Mouse (Mus musculus) heart, adult 11 months (tissue): ENCODE results near the gene Umps.

Experiments used
- DNase-seq: peaks from one replicate; pipeline ENCODE4 v3.0.0; 2022

The Umps gene

GRCm38 (mm10) chr16:33927263-33927824 lies 39.5 kb downstream of the Umps start:
- DNase-seq: peak; percentile 95

- DNase-seq: no peak
These were observed 43.1 kb downstream of the Umps start for GRCm38 (mm10) chr16:33923758-33924157.

GRCm38 (mm10) chr16:33923001-33923316 lies 43.9 kb downstream of the Umps start:
- no peak for DNase-seq

DNA sequence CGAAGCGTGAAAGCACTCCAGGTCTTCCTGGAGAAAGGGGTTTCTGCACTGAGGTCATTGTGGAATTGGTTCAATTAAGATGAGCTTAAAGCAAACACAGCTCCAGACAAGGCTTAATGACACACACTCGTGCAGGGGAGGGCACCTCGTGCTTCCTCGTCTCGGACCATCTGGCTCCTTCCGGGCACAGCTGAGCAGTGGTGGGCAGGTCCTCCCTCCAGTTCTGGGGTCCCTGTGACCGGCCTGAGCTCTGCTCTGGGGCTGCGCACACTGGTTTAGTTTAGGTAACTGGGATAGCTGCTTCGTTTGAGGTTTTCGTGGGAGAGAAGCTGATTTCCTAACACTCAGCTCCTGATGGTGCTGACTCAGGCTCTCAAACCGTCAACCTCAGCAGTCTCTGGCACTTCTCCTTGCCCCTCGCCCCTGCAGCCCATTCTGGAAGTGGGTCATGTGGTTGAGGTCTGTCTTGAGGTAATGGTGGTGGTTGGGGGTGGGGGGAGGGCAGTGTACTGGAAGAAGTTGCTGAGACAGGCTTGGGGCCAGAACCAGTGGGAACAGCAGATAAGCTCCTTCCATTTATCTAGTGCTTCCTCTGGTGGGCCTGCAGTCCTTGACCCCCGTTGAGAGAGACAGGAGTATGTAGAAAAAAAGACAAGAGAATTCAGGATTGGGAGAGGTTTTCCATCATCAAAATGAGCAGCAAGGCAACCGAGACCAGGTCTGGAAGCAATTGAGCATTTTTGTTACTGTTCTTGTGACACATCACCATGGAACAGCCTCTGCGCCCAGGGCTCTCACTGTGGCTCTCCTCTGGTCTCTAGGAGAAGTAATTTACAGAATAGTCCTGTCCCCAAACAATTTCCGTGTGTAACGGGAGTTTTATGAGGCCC lies 44.5 kb downstream of the Umps start:
- peak; percentile 96 for DNase-seq

DNA sequence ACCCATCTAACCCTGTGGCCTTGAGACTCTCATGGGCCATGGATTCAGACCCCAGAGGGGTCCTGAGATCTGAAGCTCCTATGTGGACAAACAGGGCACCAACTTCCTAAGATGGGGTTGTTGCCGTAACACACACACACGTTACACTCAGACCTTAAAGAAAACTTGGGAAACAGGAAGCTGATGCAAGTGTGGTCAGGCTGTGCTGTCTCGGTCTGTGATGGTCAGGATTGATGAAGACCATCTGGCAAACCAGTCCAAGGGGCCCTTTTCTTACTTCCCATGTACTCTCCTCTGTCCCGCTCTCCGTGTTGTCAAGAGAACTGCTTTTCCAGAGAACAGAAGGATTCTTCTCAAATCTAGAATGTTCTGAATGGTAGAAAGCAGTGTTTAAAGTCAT lies 45.3 kb downstream of the Umps start:
- DNase-seq: no peak

GRCm38 (mm10) chr16:33917926-33918325 lies 48.9 kb downstream of the Umps start:
- DNase-seq: no peak

DNA sequence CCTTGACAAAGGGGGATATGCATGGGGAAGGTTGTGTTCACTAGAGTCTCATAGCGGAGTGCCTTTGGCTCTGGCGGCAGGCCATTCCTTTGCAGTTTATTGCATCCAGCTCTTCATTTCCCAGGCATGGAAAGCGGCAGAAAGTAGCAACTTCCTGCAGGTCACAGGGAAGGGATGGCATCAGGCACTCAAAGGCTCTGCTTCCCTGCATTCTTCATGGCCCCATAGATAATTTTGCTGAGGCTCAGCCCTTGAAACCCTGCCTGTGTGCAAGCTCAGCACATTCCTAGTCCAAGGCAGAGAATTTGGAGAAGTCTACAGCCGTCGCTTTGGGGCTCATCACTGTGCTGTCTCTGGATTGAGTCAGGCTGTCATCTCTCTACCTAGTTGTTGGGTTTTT lies 49.4 kb downstream of the Umps start:
- DNase-seq: peak; percentile 97

DNA sequence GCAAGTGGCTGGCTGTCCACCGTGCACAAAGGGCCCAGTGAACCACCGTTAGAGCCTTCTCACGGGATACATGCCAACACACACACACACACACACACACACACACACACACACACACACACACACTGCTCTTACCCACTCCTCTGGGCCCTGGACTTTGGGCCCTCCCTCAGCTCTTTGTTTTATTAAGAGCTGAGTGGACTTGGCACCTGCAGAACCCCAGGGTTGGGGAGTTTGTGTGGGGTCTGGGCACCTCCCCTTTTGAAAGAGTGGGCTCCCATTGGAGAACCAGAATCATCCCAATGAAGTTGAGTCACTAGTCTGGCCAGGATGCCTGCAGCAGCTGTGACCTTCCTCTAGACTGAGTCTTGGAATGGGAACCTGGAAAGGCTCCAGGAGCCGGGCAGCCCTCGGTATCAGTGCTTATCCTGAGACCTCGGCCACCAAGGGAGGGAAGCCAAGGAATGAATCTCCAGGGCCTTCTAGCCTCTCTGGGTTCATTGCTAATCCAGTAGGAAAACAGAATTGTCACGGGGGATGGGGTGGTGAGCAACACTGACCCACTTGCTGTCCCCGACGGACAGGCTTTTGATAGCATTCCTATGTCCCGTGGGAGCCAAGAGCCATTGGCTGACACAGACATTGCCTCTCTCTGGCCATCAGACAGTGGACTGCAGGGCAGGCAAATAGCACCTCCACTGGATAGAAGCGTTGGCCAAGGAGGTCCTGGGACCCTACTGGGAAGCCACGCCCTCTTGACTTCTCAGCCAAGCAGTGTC lies 50.2 kb downstream of the Umps start:
- peak; percentile 99 for DNase-seq

DNA sequence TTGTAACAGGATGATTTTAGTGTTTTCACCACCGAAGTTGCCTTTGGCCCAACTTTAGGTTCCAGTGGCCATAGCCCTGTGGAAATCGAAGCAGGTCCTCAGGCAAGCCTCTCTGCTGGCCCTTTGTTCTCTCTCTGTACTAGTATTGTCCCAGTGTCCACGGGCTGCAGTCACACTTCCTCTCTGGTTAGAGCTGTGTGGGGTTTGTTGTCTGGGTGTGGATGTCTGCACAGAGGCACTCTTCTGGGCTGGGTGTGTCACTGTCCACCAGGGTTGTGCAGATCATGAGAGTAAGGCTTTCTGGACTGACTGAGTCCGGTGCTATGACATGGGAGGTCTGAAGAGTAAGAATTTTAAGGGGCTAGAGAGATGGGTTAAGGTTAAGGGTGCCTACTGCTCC lies 51.8 kb downstream of the Umps start:
- peak; percentile 93 for DNase-seq

DNA sequence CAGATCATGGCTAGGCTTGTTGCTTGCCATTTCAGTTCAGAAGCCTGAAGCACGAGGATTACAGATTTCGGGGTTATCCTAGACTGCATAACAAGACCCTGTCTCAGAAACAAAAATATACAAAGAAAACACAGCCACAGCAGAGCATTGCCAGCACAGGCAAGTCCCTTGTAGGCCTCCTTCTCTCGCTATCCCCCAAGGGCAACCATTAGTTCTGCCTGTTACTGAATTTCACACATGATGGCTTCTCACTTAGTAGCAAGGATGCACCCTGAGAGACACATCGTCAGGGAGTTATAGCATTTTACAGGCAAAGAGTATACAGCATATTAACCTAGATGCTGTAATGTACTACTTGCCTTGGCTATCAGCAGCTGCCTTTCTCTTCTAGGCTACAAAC lies 58.6 kb downstream of the Umps start:
- DNase-seq: no peak
